Mouse (Mus musculus) c-Kit-positive CD71-positive TER-119-negative erythroid progenitor cells, embryonic 14.5 days (primary cell): ENCODE data around the gene Ly86.

Source experiments
- DNase-seq: peaks from one replicate; pipeline ENCODE4 v3.0.0-alpha.2; 2013; ENCODE audit warnings: low read depth

Ly86 gene

DNA sequence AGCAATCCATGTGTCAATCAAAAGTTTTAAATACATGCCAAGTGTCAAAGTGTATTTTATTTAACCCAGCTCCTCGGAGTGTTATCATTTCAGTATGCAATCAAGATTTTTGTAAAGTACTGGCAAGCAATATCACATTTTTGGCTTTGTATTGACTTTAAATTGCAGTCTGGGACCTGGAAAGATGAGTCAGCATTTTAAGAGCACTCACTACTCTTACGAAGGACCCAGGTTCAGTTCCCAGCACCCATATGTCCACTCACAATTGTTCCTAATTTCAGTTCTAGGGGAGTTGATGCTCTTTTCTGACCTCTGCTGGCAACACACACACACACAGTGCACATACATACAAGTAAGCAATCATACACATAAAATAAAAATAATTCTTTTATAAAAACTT, 86.7 kb downstream of the Ly86 start:
- no peak for DNase-seq

DNA sequence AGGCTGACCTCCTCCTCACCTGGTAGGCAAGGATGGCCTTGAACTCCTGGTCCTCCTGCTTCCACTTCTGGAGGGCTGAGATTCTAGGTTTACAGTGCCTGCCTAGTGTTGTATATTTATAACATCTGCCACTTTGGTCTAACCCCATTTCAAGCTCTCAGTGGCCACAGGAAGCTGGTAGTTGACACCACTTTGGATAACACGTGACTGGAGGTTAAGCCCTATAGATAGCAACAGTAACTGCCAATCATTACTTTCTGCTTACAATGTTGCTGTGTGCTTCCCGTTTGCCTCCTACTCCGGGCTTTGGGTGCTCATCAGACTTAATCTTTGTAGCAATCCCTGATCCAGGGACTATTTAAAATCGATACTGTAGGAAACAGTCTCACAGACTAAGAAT, 87.6 kb downstream of the Ly86 start:
- no peak for DNase-seq

DNA sequence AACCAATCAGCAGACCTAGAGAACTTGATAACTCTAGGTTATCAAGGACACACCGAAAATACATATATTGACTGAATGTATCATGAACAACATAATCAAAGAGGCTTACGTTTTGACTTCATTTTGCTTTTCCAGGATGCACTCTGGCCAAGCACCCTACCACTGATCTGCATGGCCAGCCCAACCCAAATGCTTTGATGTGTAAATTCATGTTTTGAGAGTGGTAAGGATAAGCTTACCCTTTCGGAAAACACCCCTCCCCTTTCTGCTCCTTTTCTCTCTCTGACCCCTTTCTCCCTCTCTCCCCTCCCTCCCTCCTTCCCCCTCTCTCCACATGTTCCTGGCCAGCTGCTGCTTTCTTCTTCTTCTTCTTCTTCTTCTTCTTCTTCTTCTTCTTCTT, 88.1 kb downstream of the Ly86 start:
- no peak for DNase-seq

DNA sequence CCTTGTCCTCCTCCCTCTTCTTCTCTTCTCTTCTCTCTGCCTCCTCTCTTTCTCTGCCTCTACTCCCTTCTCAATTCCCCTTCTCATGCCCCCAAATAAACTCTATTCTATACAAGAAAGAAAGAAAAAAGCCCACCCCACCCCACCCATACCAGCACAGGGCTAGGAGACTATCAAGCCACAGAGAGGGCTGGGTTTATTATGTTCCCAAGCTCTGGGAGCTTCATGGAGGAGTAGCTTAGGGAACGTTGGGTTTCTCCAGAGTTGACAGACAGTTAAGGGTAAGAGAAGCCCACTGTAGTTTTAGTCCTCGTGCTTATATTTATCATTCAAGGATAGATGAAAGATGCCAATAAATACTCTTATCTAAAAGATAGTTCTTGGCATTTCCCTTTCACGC, 88.7 kb downstream of the Ly86 start:
- DNase-seq: no peak

DNA sequence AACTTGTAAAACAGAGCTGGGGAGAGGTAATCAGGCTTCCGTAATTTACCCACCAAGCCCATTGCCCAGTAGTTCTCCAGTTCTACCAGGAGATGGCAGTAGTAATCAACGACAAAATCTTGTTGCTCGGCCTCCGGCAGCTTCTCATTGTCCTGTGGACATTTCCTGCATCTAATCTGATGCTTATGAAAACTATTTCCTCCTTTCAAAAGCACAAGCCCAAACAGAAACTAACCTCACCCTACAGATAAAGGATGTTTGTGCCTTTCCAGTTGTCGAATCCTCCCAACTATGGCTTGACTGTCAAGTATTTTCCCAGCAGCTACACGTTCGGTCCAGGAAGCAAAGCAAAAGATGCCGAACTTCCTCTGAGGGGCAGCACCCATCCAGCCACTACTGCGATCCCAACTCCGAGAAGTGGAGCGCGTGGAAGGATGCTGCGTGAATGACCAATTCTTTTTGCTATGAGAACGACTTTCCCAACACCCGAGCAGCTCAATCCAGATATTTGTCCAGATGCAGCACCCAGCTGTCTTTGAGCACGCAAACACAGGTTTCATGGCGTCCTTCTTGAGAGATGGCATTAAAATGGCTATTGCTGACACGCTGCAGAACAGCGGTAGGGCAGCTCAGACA, 89.2 kb downstream of the Ly86 start:
- DNase-seq: peak; percentile 33

DNA sequence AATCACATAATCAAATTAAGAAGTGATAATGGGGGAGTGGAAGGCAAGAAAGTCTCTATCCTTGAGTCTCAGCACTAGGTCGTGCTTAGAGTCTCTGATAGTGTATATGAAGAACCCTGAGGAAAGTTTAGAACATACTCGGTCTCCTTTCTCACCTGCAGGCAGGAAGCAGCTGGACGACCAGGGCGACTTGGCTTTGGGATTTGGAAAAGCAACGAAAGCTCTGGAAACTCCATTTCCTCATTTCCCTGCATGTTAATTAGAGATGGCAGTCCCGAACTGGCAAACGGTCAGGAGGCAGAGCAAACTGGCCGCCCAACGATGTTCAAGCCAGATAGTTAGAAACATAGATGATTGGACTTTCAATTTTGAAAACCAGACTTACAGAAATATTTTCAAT, 89.8 kb downstream of the Ly86 start:
- no peak for DNase-seq

DNA sequence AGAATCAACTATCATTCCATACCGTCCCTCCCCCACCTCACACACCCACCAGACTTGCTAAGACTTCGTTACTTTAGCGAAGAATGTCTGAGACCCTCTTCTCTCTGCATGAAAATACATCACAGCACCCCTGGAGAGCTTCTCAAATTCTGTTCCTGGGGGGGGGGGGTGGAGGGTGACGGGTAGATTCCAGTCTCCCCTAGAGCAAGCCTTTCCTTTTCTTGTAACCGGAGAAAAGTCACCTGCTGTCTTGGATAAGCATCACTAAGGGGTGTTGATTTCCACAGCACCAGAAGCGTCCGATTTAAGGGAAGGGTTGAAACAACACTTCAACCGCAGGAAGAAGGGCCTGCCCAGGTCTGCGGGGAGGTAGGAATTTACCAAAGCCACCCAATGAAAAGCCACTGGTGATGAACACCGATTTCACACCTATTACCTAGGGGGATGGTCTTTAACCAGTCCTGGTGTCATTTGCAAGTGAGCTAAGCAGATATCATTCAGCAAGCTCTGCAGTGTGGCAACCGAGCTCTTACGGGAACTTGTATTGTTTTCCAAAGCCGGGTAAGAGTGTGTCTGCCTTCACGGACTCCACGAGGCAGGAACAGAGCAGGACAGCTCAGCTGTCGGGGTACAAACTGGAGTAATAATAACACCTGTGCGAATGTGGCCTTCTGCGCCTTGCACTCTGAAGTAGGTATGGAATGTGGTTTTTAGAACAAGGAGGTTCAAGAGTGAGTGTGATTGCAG, 91.4 kb downstream of the Ly86 start:
- no peak for DNase-seq

DNA sequence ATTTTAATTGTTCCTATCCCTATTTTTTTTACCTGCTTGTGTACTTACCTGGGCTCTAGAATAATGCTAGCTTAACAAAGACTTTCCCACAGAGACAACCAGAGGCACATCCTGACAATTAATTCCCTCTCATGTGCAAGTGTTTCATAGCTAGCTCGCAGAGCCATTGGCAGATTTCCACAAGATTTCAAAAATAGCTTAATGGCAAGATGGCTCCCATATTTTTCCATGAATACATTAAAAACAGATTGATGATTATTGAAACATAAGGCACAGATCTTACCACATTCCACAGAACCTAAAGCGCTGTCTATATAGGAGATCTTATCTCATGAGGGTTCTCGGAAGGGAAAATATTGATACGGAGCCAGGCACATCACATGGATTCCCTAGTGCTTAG, 93.8 kb downstream of the Ly86 start:
- no peak for DNase-seq

- no peak for DNase-seq
These were observed 94.5 kb downstream of the Ly86 start for GRCm38 (mm10) chr13:37439477-37439876.

DNA sequence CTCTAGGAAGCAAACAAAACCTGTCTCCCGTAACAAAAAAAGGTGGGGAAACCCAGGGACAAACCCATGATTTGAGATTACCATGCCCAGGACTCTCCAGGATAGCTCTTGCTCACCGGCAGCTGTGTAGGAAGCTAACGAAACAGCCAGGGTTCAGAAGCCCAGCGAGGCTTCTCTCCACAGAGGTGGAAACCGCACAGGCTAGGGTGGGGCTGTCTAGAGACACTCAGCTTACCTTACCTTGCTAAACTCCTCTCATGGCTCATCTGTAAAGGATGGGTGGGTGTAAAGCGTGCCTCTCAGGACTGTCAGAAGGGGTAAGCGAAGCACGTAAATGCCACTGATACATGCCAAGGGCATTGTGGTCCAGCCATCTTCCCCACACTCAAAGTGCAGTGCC, 94.9 kb downstream of the Ly86 start:
- no peak for DNase-seq

GRCm38 (mm10) chr13:37440593-37441307, 95.7 kb downstream of the Ly86 start:
- DNase-seq: no peak

DNA sequence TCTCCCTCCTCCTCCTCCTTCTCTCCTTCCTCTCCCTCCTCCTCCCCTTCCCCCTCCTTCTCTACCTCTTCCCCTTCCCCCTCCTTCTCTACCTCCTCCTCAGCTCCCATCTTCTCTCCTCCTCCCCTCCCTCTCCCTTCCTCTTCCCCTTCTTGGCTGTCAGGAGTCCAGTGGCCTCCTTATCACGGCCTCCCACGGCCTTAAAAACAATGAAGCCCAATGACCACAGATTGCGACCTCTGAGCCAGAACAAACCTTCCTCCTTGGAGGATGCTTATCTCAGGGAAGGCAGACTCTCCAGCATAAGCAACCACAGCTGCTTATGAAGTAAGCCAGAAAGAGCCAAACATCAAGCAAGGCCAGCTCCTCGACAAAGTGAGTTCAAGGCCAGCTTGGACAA, 97.0 kb downstream of the Ly86 start:
- no peak for DNase-seq

GRCm38 (mm10) chr13:37442531-37442930, 97.5 kb downstream of the Ly86 start:
- DNase-seq: no peak

- no peak for DNase-seq
These were observed 101.8 kb downstream of the Ly86 start for GRCm38 (mm10) chr13:37446699-37447258.

GRCm38 (mm10) chr13:37451021-37451420, 106.0 kb downstream of the Ly86 start:
- DNase-seq: no peak

DNA sequence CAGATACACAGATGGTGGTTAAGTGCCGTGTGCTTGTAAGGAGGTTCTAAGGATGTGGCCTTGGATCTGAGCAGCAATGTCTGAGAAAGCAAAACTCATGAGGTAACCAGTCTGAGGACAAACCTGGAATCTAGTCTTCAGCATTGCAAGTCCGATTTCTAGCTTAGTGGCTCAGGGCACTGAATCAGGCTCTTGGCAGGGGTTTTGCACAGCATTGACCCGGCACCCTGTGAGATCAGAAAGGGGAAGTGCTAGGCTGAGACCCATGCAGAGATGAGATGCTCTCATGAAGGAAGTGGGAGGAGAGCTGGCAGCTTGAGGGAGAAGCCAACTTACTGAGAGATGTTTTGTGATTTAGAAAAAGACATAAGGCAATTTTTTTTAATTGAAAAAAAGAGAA, 106.5 kb downstream of the Ly86 start:
- no peak for DNase-seq

GRCm38 (mm10) chr13:37452022-37452941, 107.3 kb downstream of the Ly86 start:
- DNase-seq: peak; percentile 37

DNA sequence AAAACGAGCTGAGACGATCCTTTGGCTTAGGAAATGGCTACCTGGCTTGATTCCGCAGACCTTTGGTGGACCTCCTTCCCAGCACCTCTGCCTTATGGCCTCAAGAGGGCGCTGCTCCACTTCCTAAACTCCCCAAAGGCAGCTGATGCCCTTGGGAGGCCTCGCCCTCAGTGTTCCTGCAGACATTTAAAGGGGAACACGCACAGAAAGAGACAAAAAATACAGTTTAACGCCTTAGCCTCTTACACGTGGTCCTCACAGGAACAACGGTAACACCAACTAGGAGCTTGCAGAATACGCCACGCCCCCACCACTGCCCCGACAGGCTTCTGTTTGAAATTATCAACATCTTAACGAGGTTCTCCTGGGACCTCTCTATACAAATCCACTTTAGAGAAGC, 108.2 kb downstream of the Ly86 start:
- DNase-seq: peak; percentile 79

- no peak for DNase-seq
These were observed 109.3 kb downstream of the Ly86 start for GRCm38 (mm10) chr13:37454356-37454755.

- DNase-seq: no peak
These were observed 110.6 kb downstream of the Ly86 start for GRCm38 (mm10) chr13:37455561-37455960.

DNA sequence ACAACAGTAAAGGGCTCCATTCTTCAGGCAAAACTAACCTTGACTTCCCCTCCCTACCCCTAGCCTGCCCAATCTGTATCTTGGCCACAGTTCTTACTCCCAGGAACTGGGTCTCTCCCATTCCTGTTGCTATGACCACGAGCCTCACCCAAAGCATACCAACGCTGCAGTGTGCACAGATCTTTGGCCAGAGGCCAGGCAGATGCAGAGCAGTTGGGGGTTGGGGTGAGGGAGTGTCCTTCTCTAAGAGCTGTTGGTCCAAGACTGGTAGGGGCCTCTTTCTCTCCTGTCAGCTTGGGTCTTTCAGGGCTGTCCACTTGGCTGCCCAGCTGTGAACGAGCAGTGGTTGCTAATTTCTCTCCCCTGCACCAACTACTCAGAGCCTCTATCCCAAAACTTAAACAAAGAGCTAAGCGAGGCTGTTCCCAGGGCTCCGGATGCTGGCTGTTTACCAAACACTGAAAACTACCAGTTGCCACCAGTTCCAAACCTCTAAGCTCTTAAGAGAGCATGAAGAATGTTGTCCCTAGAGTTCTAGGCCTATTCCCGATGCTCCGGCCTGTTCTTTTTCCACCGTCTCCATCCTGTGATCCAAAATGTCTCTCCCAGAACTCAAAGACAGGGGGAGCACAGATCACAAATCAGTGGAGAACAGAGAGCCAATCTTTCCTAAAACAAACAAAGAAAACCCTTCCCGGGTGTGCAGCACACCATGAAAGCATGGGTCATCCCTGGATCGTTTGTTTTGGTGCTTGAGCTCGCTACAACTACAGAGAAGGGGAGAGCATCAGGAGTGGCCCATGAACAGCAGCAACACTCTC, 112.2 kb downstream of the Ly86 start:
- no peak for DNase-seq
